Mouse (Mus musculus) bone marrow, adult 2 months (tissue): ENCODE results near the gene Mgat5.

ENCODE experiments used
- CTCF ChIP-seq: fragments of 200-500 bp; IDR thresholded peaks from 2 replicates; pipeline ENCODE4 v1.5.1; 2011; ENCODE audit warnings: low read length, control low read depth; ENCODE audit not compliant: control insufficient read depth, insufficient read depth
- POLR2A ChIP-seq: fragments of 200-500 bp; IDR thresholded peaks from 2 replicates; pipeline ENCODE4 v1.6.1; 2011; ENCODE audit warnings: low read depth, mild to moderate bottlenecking, control low read depth, low read length, borderline replicate concordance; ENCODE audit not compliant: control insufficient read depth

DNA sequence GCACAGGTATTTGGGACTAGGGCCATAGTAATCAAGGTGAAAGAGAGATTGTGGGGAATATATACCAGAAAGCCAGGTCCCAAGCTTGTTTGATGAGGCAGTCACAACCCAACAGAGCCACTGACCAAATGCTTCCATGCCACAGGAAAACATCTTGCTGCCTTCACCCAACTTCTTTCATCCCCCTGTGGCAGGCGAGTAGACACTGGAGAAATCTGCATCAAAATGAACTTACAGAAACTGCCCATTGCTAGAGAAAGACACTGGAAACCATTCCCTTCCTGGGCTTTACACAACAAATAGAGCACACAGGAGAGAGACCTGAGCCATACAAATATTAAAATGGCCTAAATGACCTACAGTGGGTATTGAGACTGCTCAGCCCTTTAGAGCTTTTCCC is 37.2 kb upstream of the Mgat5 start:
- TF ChIP-seq POLR2A (no peak), CTCF (no peak)
